Mouse (Mus musculus) MEL (cell line): Measurements from ENCODE around the gene Urb1. TPM values are rescaled to one million over a fixed set of nuclear protein-coding genes. Genes with fewer than 3 reads are reported as not detected.

Source experiments
- DNase-seq: peaks from one replicate; pipeline ENCODE4 v3.0.0; 2011; ENCODE audit warnings: low read depth, low spot score
- H3K27ac ChIP-seq: 2 replicates; pipeline ENCODE4 v1.5.1; 2012; ENCODE audit warnings: low read depth, mild to moderate bottlenecking, control low read depth, low read length, moderate library complexity; ENCODE audit not compliant: control insufficient read depth
- H3K27me3 ChIP-seq, 2 experiments: fragments of 150-350 bp in 1 of 2; sonication (generic) in 1 of 2; 2 replicates each; pipeline ENCODE4 v1.6.1; 2012; ENCODE audit warnings: low read length in 2 of 2, mild to moderate bottlenecking in 2 of 2, improper control_type of control experiment in 1 of 2, moderate library complexity in 1 of 2; ENCODE audit not compliant: insufficient read depth in 2 of 2, control insufficient read depth in 1 of 2
- H3K36me3 ChIP-seq, 2 experiments: 2 replicates each; pipeline ENCODE4 v1.6.1; 2012 to 2014; ENCODE audit warnings: low read length in 2 of 2, improper control_type of control experiment in 1 of 2, inconsistent platforms in 1 of 2, mild to moderate bottlenecking in 1 of 2; ENCODE audit not compliant: insufficient read depth in 2 of 2, control insufficient read depth in 1 of 2
- H3K4me1 ChIP-seq, 2 experiments: fragments of 150-350 bp in 1 of 2; sonication (generic) in 1 of 2; 2 replicates each; pipeline ENCODE4 v1.6.1; 2012; ENCODE audit warnings: low read length in 2 of 2, improper control_type of control experiment in 1 of 2, mild to moderate bottlenecking in 1 of 2; ENCODE audit not compliant: insufficient read depth in 2 of 2, control insufficient read depth in 1 of 2
- H3K4me3 ChIP-seq, 2 experiments: fragments of 150-350 bp in 1 of 2; sonication (generic) in 1 of 2; 2 replicates each; pipeline ENCODE4 v1.5.1; 2012; ENCODE audit warnings: low read depth in 2 of 2, low read length in 2 of 2, mild to moderate bottlenecking in 2 of 2, moderate library complexity in 2 of 2, control low read depth in 1 of 2, improper control_type of control experiment in 1 of 2; ENCODE audit not compliant: control insufficient read depth in 1 of 2, insufficient read depth in 1 of 2
- H3K79me2 ChIP-seq: 2 replicates; pipeline ENCODE4 v1.6.1; 2012; ENCODE audit warnings: mild to moderate bottlenecking, low read length, moderate library complexity; ENCODE audit not compliant: control insufficient read depth, poor library complexity, insufficient read depth
- H3K9ac ChIP-seq: 2 replicates; pipeline ENCODE4 v1.6.1; 2012; ENCODE audit warnings: low read depth, mild to moderate bottlenecking, control low read depth, low read length, moderate library complexity; ENCODE audit not compliant: control insufficient read depth, poor library complexity, severe bottlenecking
- H3K9me3 ChIP-seq: fragments of 150-350 bp; sonication (generic); replicated peaks from 2 replicates; pipeline ENCODE4 v1.6.1; 2012; ENCODE audit warnings: mild to moderate bottlenecking, low read length, improper control_type of control experiment, moderate library complexity; ENCODE audit not compliant: insufficient read depth
- BHLHE40 ChIP-seq: IDR thresholded peaks from 2 replicates; pipeline ENCODE4 v1.6.1; 2012; ENCODE audit warnings: low read depth, mild to moderate bottlenecking, inconsistent platforms, low read length, improper control_type of control experiment, borderline replicate concordance
- CHD1 ChIP-seq: IDR thresholded peaks from 2 replicates; pipeline ENCODE4 v1.6.1; 2012; ENCODE audit warnings: low read depth, mild to moderate bottlenecking, inconsistent platforms, low read length, improper control_type of control experiment
- CHD2 ChIP-seq: IDR thresholded peaks from 2 replicates; pipeline ENCODE4 v1.6.1; 2011; ENCODE audit warnings: low read length, improper control_type of control experiment
- CTCF ChIP-seq, 3 experiments: IDR thresholded peaks in 2 of 3; conservative IDR thresholded peaks in 1 of 3; 2 replicates each; pipeline ENCODE4 v1.5.1; 2011 to 2012; ENCODE audit warnings: low read length in 3 of 3, low read depth in 2 of 3, mild to moderate bottlenecking in 2 of 3, improper control_type of control experiment in 1 of 3, inconsistent platforms in 1 of 3, mixed read lengths in 1 of 3, moderate library complexity in 1 of 3; ENCODE audit not compliant: control insufficient read depth in 1 of 3, insufficient read depth in 1 of 3, poor library complexity in 1 of 3, severe bottlenecking in 1 of 3
- E2F4 ChIP-seq: IDR thresholded peaks from 2 replicates; pipeline ENCODE4 v1.6.1; 2011; ENCODE audit warnings: low read depth, low read length, improper control_type of control experiment, borderline replicate concordance
- ELF1 ChIP-seq: IDR thresholded peaks from 2 replicates; pipeline ENCODE4 v1.6.1; 2014; ENCODE audit warnings: low read depth, mild to moderate bottlenecking, inconsistent platforms, low read length, improper control_type of control experiment, moderate library complexity
- EP300 ChIP-seq, 2 experiments: IDR thresholded peaks; 2 replicates each; pipeline ENCODE4 v1.6.1; 2011; ENCODE audit warnings: improper control_type of control experiment in 2 of 2, low read length in 2 of 2, low read depth in 1 of 2, mild to moderate bottlenecking in 1 of 2
- ETS1 ChIP-seq: IDR thresholded peaks from 2 replicates; pipeline ENCODE4 v1.6.1; 2012; ENCODE audit warnings: low read depth, mild to moderate bottlenecking, inconsistent platforms, low read length, improper control_type of control experiment, moderate library complexity
- KAT2A ChIP-seq: conservative IDR thresholded peaks from 2 replicates; pipeline ENCODE4 v1.6.1; 2012; ENCODE audit warnings: low read depth, low read length, improper control_type of control experiment, inconsistent platforms
- MAFK ChIP-seq: IDR thresholded peaks from 2 replicates; pipeline ENCODE4 v1.6.1; 2011; ENCODE audit warnings: low read depth, mild to moderate bottlenecking, low read length, improper control_type of control experiment, borderline replicate concordance
- MEF2A ChIP-seq: IDR thresholded peaks from 2 replicates; pipeline ENCODE4 v1.6.1; 2014; ENCODE audit warnings: low read depth, mild to moderate bottlenecking, inconsistent platforms, low read length, improper control_type of control experiment; ENCODE audit not compliant: poor library complexity, insufficient replicate concordance, severe bottlenecking; ENCODE audit errors: extremely low read depth
- MXI1 ChIP-seq: IDR thresholded peaks from 2 replicates; pipeline ENCODE4 v1.6.1; 2011; ENCODE audit warnings: mild to moderate bottlenecking, low read depth, low read length, improper control_type of control experiment
- MYC ChIP-seq: IDR thresholded peaks from 2 replicates; pipeline ENCODE4 v1.6.1; 2011; ENCODE audit warnings: low read depth, mild to moderate bottlenecking, low read length, improper control_type of control experiment, moderate library complexity
- NELFE ChIP-seq: IDR thresholded peaks from 2 replicates; pipeline ENCODE4 v1.6.1; 2011; ENCODE audit warnings: low read depth, low read length, improper control_type of control experiment
- NRF1 ChIP-seq: IDR thresholded peaks from 2 replicates; pipeline ENCODE4 v1.6.1; 2014; ENCODE audit warnings: low read depth, mild to moderate bottlenecking, inconsistent platforms, low read length, improper control_type of control experiment, moderate library complexity; ENCODE audit not compliant: poor library complexity, insufficient read depth, severe bottlenecking
- RCOR1 ChIP-seq: IDR thresholded peaks from 2 replicates; pipeline ENCODE4 v1.6.1; 2012; ENCODE audit warnings: low read depth, mild to moderate bottlenecking, inconsistent platforms, low read length, improper control_type of control experiment
- SMC3 ChIP-seq: IDR thresholded peaks from 2 replicates; pipeline ENCODE4 v1.6.1; 2011; ENCODE audit warnings: low read depth, low read length, improper control_type of control experiment
- TBP ChIP-seq: IDR thresholded peaks from 2 replicates; pipeline ENCODE4 v1.8.0; 2011; ENCODE audit warnings: low read depth, low read length, improper control_type of control experiment
- TCF12 ChIP-seq: IDR thresholded peaks from 2 replicates; pipeline ENCODE4 v1.6.1; 2014; ENCODE audit warnings: low read depth, mild to moderate bottlenecking, inconsistent platforms, low read length, improper control_type of control experiment, moderate library complexity
- UBTF ChIP-seq: IDR thresholded peaks from 2 replicates; pipeline ENCODE4 v1.6.1; 2012; ENCODE audit warnings: low read depth, mild to moderate bottlenecking, inconsistent platforms, low read length, improper control_type of control experiment, moderate library complexity, borderline replicate concordance; ENCODE audit not compliant: insufficient read depth
- USF1 ChIP-seq: IDR thresholded peaks from 2 replicates; pipeline ENCODE4 v1.6.1; 2014; ENCODE audit warnings: low read depth, mild to moderate bottlenecking, inconsistent platforms, low read length, improper control_type of control experiment, moderate library complexity
- USF2 ChIP-seq, 2 experiments: IDR thresholded peaks; 2 replicates each; pipeline ENCODE4 v1.6.1; 2011 to 2012; ENCODE audit warnings: improper control_type of control experiment in 2 of 2, low read length in 2 of 2, borderline replicate concordance in 1 of 2, inconsistent platforms in 1 of 2, low read depth in 1 of 2, mild to moderate bottlenecking in 1 of 2; ENCODE audit not compliant: insufficient read depth in 1 of 2
- ZKSCAN1 ChIP-seq: IDR thresholded peaks from 2 replicates; pipeline ENCODE4 v1.6.1; 2012; ENCODE audit warnings: low read depth, mild to moderate bottlenecking, inconsistent platforms, low read length, improper control_type of control experiment, moderate library complexity
- ZMIZ1 ChIP-seq: IDR thresholded peaks from 2 replicates; pipeline ENCODE4 v1.6.1; 2012; ENCODE audit warnings: low read depth, mild to moderate bottlenecking, inconsistent platforms, low read length, improper control_type of control experiment, moderate library complexity
- polyA plus RNA-seq, 2 experiments: library from polyadenylated mRNA; stranded (reverse) in 1 of 2; unstranded in 1 of 2; fragments of >175 nt in 1 of 2; fragments of >200 nt in 1 of 2; gene quantifications; 2 replicates each; pipeline versions ENCODE4 v1.2.1 to v1.2.4; 2012; ENCODE audit warnings: low replicate concordance in 2 of 2, low read depth in 1 of 2; ENCODE audit not compliant: insufficient read length in 2 of 2, insufficient read depth in 1 of 2, missing spikeins in 1 of 2
- total RNA-seq: library from RNA; depleted of rRNA; stranded (reverse); fragments of 300-350 nt; gene quantifications from 2 replicates; pipeline ENCODE4 v1.2.3, GENCODE M21; 2012

The Urb1 gene
- total and polyA plus RNA-seq, 3 experiments, result 26.2 to 36.7 (median 35.3) TPM

DNA sequence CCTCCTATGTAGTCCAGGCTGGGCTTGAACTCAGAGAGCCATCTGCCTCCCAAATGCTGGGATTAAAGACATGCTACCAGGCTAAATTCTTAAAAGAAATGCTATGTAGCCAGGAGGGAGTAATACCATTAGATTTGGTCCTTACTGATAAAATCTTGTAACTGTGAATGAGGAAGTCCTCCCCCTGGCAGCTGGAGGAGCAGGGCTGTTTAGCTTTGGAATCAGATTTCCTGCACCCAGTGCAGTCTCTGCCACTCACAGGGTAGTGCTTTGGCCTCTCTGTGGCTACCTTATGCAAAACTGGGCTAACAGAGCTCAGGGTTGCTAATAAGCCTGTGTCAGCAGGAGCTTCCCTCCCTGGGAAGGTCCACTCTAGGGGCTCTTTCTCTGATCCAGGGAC lies 15.5 kb downstream of the Urb1 start:
- Histone ChIP-seq H3K27ac (no peak overlapping the region), H3K27me3 (no peaks in the 10 kb centered on the region), H3K4me1 (no peaks in the 10 kb centered on the region), H3K36me3 (peaks cover 0 to 17% of the 10 kb centered on the region in 2 experiments; a peak in 2 of 4 replicates), H3K9ac (no peak overlapping the region), H3K79me2 (no peaks in the 10 kb centered on the region), H3K9me3 (no peaks in the 10 kb centered on the region), H3K4me3 (no peak overlapping the region)
- TF ChIP-seq RCOR1, result peak; percentile 87
- no peak for TF ChIP-seq MAFK
- TF ChIP-seq ELF1, result peak; percentile 34; the same call in 1 of the 2 replicates
- DNase-seq, result peak; percentile 38

DNA sequence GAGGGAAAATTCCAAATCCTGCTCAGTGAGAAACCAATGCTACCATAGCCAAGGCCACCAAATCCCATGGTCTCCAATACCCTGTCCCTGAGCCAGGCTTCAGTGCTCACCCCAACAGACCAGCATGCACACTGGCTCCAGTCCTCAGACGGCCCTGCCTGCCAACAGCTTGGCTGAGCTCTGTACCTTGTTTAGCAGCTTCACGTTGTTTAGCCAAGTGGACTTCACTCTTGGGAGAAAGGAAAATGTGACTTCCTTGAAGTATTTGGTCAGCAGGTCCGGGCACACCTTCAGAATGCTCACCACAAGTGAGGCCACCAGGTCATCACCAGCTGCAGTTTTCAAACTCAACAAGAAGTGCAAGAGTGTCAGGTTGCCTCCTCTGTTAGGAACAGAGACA lies 17.7 kb downstream of the Urb1 start:
- Histone ChIP-seq H3K27me3 (no peaks in the 10 kb centered on the region), H3K27ac (no peak overlapping the region), H3K36me3 (peaks cover 0 to 19% of the 10 kb centered on the region in 2 experiments; a peak in 2 of 4 replicates), H3K4me3 (no peak overlapping the region), H3K9me3 (no peaks in the 10 kb centered on the region), H3K9ac (no peak overlapping the region), H3K4me1 (no peaks in the 10 kb centered on the region), H3K79me2 (no peaks in the 10 kb centered on the region)
- no peak for DNase-seq
- TF ChIP-seq NELFE, result no peak
- TF ChIP-seq TCF12, result no peak
- TF ChIP-seq USF2 (IDR thresholded peaks at IDR 0.05; ENCODE audit: borderline replicate concordance in 1 of 2, insufficient read depth in 1 of 2, low read depth in 1 of 2, low read length in 2 of 2), result no peak
- no peak for TF ChIP-seq ZMIZ1
- no peak for TF ChIP-seq USF1
- TF ChIP-seq ZKSCAN1, result no peak
- TF ChIP-seq CHD1, result no peak
- TF ChIP-seq CTCF (IDR thresholded peaks at IDR 0.05 in 2 of 3, conservative IDR thresholded peaks at IDR 0.05 in 1 of 3; ENCODE audit: control insufficient read depth in 1 of 3, insufficient read depth in 1 of 3, low read depth in 2 of 3, low read length in 3 of 3, poor library complexity in 1 of 3, severe bottlenecking in 1 of 3), result no peak
- no peak for TF ChIP-seq MYC
- TF ChIP-seq MXI1, result no peak
- no peak for TF ChIP-seq SMC3
- no peak for TF ChIP-seq RCOR1
- TF ChIP-seq BHLHE40, result no peak

DNA sequence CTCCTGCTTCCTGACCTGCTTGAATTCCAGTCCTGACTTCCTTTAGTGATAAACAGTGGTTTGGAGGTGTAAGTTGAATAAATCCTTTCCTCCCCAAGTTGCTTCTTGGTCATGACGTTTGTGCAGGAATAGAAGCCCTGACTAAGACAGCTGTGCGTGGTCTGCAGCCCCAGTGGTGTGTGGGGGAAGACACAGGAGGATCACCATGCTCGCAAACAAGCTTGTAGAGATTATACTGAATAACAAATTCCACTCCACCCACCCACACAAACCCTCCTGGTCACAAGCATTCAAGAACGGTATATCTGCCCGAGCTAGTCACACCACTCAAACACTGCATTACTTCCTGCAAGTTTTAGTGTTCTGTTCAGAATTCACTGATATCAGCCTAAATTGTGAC lies 18.1 kb downstream of the Urb1 start:
- TF ChIP-seq KAT2A (no peak), RCOR1 (no peak), NRF1 (no peak), ETS1 (no peak), NELFE (no peak), CHD2 (no peak), EP300 (IDR thresholded peaks at IDR 0.05; ENCODE audit: low read depth in 1 of 2, low read length in 2 of 2) (no peak), MEF2A (no peak), E2F4 (no peak), TBP (no peak), UBTF (no peak)
- TF ChIP-seq, all 39 proteins: peak for 0
- no peak overlapping the region for H3K27ac ChIP-seq
- no peak overlapping the region for H3K9ac ChIP-seq
- H3K4me1 ChIP-seq, result no peaks in the 10 kb centered on the region
- no peaks in the 10 kb centered on the region for H3K79me2 ChIP-seq
- no peak for DNase-seq
- no peak overlapping the region for H3K4me3 ChIP-seq
- H3K36me3 ChIP-seq, result peaks cover 0 to 18% of the 10 kb centered on the region in 2 experiments; a peak in 2 of 4 replicates
- H3K27me3 ChIP-seq, result no peaks in the 10 kb centered on the region
- no peaks in the 10 kb centered on the region for H3K9me3 ChIP-seq
